Mouse (Mus musculus) heart, adult 9 months (tissue): ENCODE results near the gene Olfr768.
"Not testable (repeated sequence)": the region's sequence is repeated elsewhere in the genome, so short reads cannot be mapped to it uniquely, and the experiment has no call there.

Experiments used
- DNase-seq, 2 experiments: peaks; one replicate each; pipeline ENCODE4 v3.0.0; 2022; ENCODE audit warnings: low spot score in 2 of 2

Gene Olfr768

DNA sequence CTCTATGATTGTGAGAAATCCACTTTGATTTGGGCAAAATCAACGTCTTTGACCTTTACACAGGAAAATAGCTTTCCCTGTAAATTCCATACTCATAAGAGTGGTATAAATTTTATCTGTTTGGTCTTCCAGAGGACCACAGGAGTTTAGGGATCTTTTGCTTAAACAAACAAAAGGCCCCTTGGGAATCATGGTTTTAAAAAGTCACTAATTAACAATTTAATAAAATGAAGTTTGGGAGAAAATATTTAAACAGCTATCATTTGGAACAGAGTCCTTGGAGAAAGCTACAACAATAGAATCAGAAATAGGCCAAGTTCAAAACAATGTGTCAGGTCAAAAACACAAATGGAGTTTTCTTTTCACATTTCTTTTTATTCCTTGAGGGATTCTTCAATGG is at the start of gene Olfr768:
Olfr768 (minus strand) TSS at position 101 of the 400 bp plus-strand sequence.
- DNase-seq = no peak

DNA sequence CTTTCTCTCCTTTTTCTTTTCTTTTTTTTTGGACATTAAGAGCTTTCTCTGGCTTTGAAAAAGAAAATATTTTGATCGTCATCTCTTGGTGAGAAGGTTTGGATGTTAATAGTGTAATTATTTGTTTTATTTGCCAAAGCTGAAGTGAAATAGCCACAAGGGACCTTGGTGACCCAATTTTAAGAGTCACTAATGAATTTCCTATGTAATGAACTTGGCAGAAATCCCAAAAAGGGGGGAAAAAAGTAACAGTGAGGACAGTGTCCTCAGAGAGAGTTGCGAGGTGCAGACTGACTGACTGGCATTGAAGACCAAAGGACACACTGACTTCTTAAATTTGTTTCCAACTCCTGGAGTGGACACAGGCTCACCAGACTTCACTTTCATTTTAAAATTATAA is 39.7 kb upstream of the Olfr768 start, which contains the start of gene Olfr770:
Olfr770 (minus strand) TSS at position 101 of the 400 bp plus-strand sequence.
- no peak for DNase-seq

DNA sequence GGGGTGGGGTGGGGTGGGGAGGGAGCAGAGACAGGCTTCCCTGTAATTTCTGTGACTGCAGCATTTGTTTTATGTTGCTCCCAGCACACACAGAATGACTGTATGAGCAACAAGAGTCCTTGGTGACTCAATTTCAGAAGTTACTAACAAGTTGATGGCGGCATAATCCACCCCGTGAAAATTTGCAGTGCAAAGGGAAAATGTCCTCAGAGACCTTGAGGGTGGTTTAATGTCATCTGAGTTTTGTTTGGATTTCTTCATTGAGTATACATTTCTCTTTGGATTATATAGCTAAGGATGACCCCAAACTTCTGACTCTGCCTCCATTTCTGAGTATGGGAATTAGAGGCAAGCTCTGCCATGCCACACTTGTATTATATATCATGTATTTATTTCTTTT is 18.6 kb upstream of the Olfr768 start, which contains the start of gene Olfr769:
Olfr769 (minus strand) TSS at position 101 of the 400 bp plus-strand sequence.
- DNase-seq = no peak

DNA sequence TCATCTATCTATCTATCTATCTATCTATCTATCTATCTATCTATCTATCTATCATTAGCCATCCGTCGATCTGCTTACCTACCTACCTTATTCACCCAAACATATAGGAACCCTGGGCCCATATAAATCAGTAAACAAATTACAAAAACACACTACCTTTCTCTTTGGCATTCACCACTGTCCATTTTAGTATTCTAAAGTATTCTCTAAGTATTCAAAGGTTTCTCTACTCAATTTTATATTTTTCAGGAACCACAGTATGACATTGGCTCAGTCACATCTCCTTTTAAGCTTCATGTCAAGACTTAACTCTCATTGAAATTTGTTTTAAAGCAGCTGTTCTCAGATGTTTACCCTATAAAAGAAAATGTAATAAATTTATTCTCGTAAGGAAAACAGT is 16.0 kb upstream of the Olfr768 start:
- DNase-seq = no peak

DNA sequence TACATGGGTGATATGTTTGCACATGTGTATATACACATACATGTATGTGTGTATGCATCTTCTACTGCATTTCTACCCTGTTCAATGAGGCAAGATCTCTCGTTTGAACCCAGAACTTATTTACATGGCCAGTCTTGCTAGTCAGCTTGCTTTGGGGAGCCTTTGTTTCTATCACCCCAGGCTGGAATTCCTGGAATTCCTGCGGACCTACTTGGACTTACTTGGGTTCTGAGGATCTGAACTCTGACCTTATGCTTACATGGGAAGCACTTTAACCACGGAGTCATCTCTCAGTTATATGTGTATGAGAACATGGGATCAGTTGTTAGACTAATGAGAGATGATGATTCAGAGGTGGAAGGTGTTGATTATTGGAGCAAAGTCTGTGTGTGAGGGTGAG is 2.1 kb upstream of the Olfr768 start:
- DNase-seq = no peak

DNA sequence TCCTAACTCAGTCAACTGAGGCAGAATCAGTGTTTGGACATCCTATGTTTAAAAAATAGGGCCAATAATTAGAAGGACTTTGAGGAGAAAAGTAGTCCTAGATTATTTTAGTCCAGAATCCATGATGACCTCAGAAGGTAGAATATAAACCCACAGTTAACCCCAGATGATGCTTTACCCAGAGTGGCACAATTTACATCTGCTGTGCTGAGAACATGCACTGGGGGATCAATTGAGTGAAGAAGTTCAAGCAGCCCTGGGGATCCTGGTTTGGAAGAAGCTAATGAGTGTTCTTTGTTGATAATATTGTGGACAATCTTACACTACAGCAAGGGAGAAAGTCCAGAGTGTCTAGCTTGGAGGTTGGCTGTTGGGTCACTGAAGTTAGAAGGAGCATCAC is 16.4 kb downstream of the Olfr768 start, which contains the start of gene Olfr767:
Olfr767 (minus strand) TSS at position 101 of the 400 bp plus-strand sequence.
- DNase-seq = not testable (repeated sequence)

DNA sequence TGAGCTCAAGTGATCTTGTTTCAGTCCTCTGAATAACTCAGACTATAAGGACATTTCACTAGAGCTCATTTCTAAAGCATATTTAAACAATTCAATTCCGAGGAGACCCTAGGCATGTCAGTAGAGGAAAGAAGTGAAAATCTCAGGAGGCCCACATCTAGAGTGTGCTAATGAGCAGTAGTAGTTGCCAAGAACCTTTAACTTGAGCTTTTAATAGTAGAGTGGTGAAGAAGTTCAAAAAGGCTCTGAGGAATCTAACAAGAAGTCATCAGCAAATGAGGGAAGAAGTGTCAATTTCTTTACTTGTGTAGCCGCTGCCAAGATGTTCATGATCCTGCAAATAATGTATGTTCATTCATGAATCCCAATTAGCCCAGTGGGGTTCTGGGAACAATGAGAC is 30.3 kb downstream of the Olfr768 start, which contains the start of gene Olfr766-ps1:
Olfr766-ps1 (minus strand) TSS at position 101 of the 400 bp plus-strand sequence.
- no peak for DNase-seq

DNA sequence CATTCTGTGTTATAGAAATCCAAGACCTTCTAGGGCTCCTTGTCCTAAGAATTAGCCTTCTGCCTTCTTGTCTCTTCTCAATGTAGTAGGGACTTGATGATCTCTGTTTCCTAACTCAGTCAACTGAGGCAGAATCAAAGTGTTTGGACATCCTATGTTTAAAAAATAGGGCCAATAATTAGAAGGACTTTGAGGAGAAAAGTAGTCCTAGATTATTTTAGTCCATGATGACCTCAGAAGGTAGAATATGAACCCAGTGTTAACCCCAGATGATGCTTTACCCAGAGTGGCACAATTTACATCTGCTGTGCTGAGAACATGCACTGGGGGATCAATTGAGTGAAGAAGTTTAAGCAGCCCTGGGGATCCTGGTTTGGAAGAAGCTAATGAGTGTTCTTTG is 49.3 kb downstream of the Olfr768 start, which contains the start of gene Olfr765:
Olfr765 (minus strand) TSS at position 101 of the 400 bp plus-strand sequence.
- not testable (repeated sequence) for DNase-seq
